Mouse (Mus musculus) mouse embryonic stem cell (cell line): Measurements from ENCODE around the gene Anp32b.

ENCODE experiments used
- in situ Hi-C, 2 experiments: fragments of 300-500 bp; cut with MboI; formaldehyde crosslinking; loops; 1 replicate in 1 of 2; 3 replicates in 1 of 2; pipeline ENCODE4 v1.14.3; 2019 to 2020; ENCODE audit warnings: low sequenced_read_pairs in 2 of 2, low pct_unique_long_range_greater_than_20kb in 1 of 2, mixed read lengths in 1 of 2; ENCODE audit not compliant: unreplicated experiment in 1 of 2

Anp32b gene

DNA sequence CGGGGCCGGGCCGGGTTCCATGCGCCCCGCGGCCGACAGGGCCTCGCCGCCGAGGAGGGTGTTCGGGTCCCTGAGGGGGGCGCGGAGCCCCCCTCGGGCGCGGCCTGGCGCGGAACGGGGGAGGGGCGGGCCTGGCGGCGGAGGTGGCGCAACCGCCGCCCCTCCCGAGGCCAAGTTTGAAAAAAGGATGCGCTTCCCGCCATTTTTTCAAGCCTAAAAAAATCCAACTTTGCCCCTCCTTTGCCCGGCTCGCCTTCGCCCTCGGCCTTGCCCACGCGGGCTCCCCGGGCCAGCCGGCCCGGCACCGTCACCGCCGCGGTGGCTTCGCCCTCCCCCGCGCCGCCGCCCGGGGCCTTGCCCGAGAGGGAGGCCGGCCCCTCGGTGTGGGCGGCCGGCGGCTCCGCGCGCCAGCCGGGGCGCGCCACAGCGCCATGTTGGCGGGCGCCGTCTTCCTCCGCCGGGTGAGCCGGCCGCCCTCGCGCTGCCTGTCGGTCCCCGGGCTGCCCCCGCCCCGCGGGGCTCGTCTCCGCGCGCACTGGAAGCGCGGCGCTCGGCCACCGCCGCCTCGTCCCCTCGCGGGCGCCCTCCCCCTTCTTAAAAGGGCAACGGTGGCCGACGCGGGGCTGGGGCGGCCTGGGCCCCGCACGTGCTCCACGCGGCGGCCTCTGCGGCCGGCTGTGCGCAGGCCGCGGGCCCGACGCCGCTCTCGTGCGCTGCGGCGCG is 1.2 kb downstream of the Anp32b start:
- in situ Hi-C loops = no loop called here

DNA sequence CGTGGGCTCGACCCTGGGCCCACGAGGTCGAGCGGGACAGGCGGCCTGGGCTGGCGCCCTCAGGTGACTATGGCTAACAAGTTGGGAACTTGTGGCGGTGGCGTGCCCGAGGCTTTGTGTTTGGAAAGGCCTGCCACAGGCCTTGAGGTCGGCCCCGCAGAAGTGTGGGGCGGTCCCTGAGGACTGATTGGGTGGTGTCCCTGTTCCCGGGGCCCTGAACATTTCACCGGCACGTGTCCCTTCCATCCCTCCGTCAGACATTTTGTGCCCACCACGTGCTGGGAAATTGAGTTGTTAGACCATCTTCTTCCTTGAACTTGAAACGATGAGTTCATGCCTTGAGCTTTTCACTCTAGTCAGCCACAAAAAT is 1.8 kb downstream of the Anp32b start:
- in situ Hi-C loops = no loop called here

DNA sequence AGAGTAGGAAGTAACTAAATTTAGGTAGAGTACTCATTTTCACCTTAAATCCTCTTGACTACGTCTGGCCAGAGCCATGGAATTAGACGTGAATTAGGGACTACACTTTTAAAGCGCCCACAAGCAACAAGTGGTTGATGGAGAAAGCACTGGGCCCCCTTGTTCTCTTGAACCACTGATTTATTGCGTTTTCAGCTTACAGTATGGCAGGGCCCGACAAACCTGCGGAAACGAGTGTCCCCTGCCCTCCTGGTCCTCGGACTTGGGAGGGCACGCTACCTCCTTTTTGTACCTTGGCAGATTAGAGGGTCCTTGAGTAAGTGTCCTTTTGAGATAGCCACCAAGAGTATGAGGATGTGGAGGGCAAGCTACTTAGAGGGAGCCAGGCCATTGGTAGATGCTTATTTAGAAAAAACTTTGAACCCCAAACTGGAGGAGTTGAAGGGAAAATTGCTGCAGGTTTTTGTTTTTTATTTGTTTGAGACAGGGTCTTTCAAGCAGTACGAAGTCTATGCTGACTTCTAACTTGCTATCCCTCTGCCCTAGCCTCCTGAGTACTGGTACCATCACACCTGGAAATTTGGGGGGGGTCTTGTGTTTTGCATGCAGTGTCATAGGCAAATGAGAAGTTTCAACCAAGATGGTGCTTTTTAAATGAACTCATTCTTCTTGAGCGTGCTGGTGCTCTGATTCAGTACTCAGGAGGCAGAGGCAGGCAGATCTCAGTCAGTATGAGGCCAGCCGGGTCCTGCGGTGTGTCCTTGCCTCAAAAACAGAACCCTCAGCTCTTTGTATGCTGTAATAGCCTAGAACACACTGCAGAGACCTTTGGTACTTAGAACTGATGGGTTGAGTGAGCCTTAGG is 2.4 kb downstream of the Anp32b start:
- in situ Hi-C loops = no loop called here

DNA sequence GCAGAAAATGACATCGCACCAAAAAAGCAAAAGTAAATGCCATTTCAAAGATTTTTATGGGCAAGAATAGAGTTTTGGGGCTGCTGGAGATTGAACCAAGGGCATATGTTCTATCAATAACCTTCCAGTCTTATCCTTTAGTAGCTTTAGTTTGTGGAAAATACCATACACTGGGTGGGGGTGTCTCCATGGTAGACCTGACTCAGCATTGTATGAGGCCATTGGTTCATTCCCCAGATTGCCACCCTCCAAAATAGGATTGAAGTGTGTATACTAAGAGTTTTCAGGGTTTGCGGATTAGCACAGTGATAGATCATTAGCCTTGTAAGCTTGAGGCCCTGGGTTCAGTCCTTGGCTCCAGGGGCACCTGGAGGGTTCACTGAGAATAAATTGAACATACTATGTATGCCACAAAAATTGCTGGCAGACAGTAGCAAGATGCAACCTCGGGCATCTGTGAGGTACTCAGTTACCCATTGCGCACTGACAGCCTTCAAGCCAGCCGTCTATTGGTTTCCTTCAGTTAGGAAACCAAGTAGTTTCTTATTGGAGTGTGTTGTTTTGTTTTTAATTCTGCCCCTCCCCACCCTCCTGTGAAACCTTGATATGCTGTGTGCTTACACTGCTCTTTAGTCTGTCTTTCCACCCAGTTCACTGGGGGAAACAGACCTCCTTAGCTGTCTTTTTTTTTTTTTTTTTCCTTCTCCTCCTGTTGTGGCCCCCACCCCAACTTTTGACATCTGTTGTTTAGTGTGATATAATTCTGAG is 3.6 kb downstream of the Anp32b start:
- in situ Hi-C loops = no loop called here

DNA sequence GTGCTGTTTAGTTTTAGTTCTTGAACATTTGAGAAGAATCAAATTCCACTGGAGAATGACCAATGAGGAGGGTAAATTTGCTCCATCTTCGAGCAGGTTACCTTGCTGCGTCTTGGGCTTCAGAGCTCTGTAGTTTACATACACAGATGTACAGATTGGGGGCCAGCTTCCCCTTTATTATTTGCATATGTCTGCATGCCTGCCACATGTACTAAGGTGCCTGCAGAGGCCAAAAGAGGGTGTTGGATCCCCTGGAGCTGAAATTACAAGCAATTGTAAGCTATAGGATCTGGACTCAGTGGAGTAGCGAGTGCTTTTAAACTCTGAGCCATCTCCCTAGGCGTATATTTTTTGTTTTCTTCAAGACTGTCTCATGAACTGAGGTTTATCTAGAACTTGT is 6.1 kb downstream of the Anp32b start:
- in situ Hi-C loops = no loop called here

DNA sequence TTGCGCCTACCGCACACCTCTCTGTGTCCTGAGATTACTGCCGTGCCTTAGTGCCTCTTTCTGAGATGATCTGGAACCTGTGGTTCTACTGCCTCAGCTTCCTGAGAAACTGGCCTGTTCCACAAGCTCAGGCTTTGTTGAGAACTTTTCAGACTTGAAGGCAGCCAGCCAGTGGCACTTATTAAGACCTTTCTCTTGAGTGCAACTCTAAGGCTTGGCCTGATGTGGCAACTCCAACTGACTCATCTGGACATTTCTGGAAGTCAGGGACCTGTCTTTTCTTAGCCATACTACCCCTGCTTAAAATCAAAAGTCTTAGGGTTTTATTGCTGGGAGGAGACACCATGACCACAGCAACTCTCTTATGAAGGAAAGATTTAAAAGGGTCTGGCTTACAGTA is 6.5 kb downstream of the Anp32b start:
- in situ Hi-C loops = no loop called here

DNA sequence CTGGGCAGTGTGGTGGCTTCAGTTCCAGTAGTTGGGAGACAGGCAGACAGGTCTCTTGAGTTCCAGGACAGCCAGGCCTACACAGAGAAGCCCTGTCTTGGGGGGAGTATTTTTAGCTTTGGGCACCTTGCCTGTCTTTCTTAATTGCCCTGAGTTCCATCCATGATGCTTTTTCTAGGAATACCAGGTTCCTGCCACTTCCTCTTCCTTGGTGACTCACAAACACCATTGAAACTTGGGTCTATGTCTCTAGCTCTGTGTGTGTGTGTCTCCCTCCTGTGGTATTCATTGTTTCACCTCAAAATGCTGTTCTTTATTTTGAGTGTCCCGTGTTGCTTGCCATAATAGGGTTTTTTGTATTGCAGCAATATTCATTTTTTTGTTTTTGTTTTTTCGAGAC is 7.7 kb downstream of the Anp32b start:
- in situ Hi-C loops = no loop called here

DNA sequence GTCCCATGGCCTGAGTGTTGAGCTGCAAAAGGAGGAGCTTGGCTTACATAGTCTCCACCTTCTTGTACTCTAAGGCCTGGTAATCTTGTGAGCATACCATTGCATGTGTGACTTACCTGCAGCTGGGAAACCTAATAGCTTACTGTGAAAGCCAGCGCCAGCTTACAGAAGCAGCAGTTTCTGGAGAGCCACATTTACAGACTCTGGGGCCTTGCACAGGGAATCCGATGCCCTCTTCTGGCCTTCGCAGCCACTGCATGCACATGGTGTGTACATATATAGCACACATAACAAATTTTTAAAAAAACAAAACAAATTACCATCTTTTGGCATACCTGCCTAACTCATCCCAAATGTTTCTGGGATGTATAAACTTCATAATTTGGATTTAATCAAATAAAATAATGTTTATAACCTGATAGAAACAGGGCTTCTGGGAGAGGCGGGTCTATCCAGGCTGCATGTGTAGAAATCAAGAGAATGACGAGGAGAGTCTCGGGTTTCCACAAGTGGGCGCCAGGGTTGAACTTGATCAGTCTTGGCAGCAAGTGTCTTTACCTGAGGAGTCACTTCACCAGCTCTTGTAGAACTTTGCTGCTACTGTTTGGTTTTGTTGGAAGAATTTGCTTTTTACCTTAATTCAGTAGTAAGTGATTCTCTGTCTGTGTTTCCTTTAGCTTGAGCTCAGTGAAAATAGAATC is 12.6 kb downstream of the Anp32b start:
- in situ Hi-C loops = no loop called here

DNA sequence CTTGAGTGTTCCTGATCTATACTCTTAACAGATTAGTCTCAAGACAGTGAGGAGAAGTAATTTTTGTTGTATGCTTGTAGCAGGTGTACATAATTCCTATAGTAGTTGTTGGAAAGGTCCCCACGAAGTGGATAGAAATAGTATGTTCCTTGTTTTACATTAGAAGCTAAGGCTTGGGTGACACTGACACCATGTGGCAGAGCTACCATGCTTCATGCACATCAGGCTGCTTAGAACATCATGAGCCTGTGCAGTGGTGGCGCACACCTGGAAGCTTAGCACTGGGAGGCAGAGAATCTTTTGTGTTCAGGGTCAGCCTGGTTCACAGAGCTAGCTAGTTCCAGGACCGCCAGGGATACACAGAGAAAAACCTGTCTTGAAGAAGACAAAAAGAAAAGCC is 15.0 kb downstream of the Anp32b start:
- in situ Hi-C loops = no loop called here

DNA sequence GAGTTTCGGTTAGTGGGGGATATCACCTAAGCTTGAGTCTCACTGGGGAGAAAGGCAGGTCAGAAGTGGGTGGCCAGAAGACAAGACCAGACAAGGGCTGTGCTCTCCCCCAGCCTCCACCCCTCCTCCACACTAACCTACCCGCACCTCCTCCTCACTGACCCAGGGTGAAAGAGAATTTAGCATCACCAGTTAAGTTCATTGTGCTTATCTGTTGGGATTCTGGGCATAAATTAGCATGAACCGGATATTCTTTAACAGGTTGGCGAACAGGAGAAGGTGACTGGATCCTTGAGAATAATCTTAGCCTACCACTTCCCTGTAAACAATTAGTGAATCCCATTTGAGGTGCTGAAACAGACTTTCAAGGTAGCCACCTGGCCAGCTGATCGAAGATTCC is 24.4 kb downstream of the Anp32b start:
- in situ Hi-C loops = no loop called here

DNA sequence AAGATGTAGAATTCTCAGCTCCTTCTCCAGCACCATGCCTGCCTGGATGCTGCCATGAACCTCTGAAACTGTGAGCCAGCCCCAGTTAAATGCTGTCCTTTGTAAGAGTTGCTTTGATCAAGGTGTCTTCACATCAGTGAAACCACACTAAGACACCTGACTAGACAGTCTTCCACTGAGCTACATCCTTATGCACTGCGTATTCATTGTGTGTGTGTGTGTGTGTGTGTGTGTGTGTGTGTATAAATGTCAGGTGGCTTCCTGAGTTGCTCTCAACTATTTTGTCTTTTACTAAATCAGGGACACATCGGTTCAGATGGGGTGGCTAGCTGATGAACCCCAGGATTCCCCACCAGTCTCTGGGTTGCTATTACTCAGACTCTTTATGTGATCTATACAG is 28.4 kb downstream of the Anp32b start:
- in situ Hi-C loops = no loop called here

DNA sequence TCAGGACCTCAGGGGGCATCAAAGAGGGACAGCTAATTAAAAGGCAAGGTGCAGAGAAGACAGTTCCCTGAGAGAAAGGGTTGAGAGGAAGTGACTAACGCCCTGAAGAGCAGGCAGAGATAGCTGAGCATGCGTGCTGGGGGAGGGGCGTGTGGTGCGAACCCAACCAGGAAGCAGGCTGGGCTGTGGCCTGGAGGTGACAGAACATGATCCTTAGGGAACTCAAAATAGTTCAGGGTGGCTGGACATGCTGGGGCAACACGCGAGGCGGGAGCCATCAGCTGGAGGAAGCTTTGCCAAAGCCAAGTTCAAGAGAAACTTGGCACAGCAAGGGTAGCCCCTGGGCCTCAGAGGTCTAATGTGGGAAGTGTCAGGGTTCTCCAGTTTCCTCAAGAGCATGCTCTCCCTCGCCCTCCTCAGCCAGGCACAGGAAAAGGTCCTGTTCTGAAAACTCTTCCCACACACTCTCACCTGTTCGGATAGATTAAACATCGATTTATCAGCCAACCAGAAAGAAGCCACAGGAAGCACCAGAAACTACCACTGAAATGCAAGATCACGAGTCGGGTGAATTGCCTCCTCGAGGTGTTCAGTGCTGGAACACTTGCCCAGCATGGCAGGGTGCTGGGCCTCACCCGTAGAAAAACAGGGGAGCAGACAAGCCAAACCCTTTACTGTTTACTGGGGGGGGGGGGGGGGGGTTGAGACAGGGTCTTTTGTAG is 35.2 kb downstream of the Anp32b start:
- in situ Hi-C loops = no loop called here

DNA sequence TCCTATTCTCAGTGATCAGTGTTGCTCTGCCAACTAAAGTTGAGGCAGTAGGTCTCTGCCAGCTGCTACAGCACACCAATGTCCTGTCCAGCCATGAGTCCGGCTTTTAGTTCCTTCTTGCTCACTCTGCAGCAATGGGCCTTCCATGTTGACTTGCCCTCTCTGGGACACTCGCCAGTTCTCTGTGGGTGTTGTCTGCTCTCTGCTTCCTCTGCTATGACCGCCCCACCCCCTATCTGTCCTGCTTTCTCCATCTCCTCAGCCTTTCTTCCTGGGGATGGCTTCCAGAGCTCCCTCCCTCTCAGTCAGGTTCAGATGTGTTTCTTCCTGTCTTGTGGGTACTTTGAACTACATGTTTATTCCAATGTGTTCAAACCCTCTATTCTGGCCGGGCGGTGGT is 36.6 kb downstream of the Anp32b start:
- in situ Hi-C loops = no loop called here

DNA sequence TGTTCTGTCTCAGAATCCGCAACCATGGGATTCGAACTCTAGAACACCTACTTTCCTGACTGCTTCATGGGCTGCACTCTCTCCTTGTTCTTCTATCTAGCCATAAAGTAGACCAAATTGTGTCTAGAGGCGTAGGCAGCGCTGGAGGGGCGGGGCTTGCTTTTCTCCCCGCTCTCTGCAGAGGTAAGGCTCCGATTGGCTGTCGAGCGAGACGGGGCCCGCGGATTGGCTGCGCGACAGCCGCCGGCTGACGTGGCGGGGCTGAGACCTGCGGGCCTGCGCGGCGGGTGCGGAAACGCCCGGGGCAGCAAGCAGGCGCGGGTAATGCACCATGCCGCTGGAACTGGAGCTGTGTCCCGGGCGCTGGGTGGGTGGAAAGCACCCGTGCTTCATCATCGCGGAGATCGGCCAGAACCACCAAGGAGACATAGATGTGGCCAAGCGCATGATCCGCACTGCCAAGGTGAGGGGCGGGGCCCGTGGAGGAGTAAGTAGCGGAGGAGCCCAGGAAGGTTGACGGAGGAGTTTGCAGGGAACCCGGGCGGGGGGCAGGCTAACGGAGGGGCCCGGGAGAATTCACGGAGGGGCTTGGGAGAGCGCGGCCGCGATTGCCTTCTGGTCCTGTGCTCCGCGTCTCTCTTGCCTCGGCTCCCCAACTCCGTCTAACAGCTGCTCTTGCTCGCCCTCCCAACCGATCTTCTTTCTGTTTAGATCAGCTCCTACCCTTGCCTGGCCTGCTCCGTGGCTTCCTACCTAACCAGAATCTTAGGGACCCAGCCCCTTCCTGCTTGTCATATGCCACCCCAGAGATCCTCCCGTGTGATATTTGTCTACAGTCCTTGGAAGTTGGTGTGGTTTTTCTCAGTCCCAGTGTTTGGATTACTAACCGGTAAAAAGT is 38.6 kb downstream of the Anp32b start, which contains the start of gene Nans:
TSS of gene Nans (plus strand) at position 221 of the 898 bp plus-strand sequence.
- in situ Hi-C loops = no loop called here

DNA sequence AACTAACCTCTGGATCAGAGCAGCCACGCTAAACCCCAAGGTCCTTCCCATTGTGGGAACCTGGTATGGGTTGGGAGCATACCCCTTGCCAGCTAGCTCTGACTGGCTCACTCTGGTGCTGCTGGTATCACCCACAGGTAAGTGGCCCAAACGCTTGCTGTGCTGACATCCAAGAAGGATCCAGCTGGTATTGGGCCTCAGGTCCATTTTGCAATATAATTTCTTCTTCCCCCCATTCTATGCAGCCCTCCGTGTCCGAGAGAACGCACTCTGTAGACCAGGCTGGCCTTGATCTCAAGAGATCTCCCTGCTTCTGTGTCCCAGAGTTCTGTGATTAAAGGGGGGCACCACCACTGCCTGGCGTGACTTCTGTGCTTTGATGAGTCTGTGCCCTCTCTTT is 42.4 kb downstream of the Anp32b start:
- in situ Hi-C loops = no loop called here

DNA sequence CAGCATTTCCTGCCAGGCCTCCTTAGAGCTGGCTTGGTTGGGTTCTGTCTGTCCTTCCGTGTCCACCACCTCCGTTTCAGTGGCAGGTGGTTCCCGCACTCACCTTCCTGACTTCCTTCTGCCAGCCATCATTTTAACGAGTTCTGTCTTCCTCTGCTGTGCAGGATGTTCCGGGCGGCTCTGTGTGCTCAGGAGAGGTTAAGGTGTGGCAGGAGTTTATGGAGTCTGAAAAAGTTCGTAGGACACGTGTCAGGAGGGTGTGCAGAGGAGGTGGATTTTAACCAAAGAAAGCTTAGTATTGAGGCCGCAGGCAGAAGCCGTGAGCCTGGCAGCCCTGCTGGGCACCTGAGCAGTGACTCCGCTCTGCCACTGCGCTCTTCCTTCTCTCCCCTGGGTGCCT is 44.8 kb downstream of the Anp32b start:
- in situ Hi-C loops = no loop called here

DNA sequence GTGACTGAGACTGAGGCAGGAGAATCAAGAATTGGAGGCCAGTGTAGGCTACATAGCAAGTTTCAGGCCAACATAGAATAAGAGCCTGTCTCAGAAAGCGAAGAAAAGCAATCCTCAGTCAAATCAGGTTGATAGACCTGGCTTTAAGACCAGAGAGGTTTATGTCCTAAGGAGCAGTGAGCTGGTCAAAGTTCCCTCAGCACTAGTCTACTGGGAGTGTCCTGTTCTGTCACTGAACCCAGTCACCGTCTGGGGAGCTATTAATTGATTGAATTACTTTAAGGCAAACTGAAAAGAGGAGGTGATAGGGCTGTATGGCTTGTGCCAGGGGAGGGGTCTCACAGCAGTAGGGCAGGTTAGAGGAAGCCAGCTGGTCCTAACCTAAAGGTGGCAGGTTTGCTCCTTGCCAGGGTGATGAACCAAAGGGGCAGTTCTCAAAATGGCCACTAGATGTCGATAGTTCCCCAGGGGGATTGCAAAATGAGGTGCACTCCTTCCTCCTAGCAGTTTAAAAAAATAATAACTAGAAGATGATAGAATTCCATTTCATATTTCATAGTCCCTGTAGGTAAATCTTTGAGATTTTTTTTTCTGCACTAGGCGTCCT is 46.7 kb downstream of the Anp32b start:
- in situ Hi-C loops = no loop called here
